In genomic region chr5:43519905-43520304, GRCm38 (mm10) we compare ENCODE assay signal across 21 mouse cellular contexts. TPM values are rescaled to one million over a fixed set of nuclear protein-coding genes. Genes with fewer than 3 reads are reported as not detected.
"Had no signal": no experiment of that assay in that cellular context is flagged by ENCODE, and none has a peak within 500 bp of the region (broad histone marks: within the 10 kb centered on the region; RNA-seq: fewer than 3 reads in every experiment).

No protein-coding gene starts in this region.

- H3K4me3 ChIP-seq: kidney, embryonic 15.5 days; midbrain, embryonic 13.5 days; myocyte; neural tube, embryonic 13.5 days had no signal

- ATAC-seq: hindbrain, embryonic 16.5 days; liver, postnatal 0 days; midbrain, embryonic 13.5 days; midbrain, embryonic 16.5 days had no signal

- H3K4me1 ChIP-seq: midbrain, embryonic 13.5 days; neural tube, embryonic 13.5 days had no signal

- H3K9me3 ChIP-seq: kidney, embryonic 15.5 days; midbrain, embryonic 13.5 days; neural tube, embryonic 13.5 days had no signal

- H3K9ac ChIP-seq: kidney, embryonic 15.5 days; liver, embryonic 14.5 days; liver, postnatal 0 days; midbrain, embryonic 13.5 days; neural tube, embryonic 13.5 days had no signal

- DNase-seq: kidney, adult 11 months; kidney, adult 8-10 months; kidney, postnatal 10 days; kidney, postnatal 36 days; liver, postnatal 0 days; retina, postnatal 1 day; right cerebral cortex, postnatal 25 days; thymus, adult 2 months; thymus, postnatal 14 days; thymus, postnatal 4 days had no signal

- H3K27ac ChIP-seq: kidney, embryonic 15.5 days; liver, embryonic 14.5 days; macrophage; midbrain, embryonic 13.5 days; neural tube, embryonic 13.5 days; stomach, postnatal 0 days had no signal

- H3K36me3 ChIP-seq: kidney, embryonic 15.5 days; midbrain, embryonic 13.5 days; neural tube, embryonic 13.5 days had no signal

- H3K27me3 ChIP-seq: kidney, embryonic 15.5 days; midbrain, embryonic 13.5 days; neural tube, embryonic 13.5 days had no signal

- H3K4me2 ChIP-seq: kidney, embryonic 15.5 days; midbrain, embryonic 13.5 days; neural tube, embryonic 13.5 days had no signal

RNA-seq across cellular contexts. Expression of gene C1qtnf7, which starts 4.6 kb away (rescaled TPM):
- total RNA-seq: monocyte, adult 5-6 weeks; neutrophil, adult 5-6 weeks had no signal
- polyA plus RNA-seq: macrophage, myocyte had no signal
